Mouse (Mus musculus): ENCODE results near the gene Rhoh. TPM values are rescaled to one million over a fixed set of nuclear protein-coding genes. Genes with fewer than 3 reads are reported as not detected.
A peak's percentile ranks its signal among the peaks of the same experiment; 100 is the strongest.

Rhoh gene
- total and polyA plus RNA-seq, 2 experiments from 2014 or later = 0.54 to 1.00 TPM

GRCm38 (mm10) chr5:65937011-65937726 is 76.2 kb downstream of the Rhoh start:
- no peak overlapping the region for H3K27ac ChIP-seq (ENCODE audit: low read depth, low read length)
- DNase-seq = no peak
- TF ChIP-seq CTCF (IDR thresholded peaks at IDR 0.05; ENCODE audit: low read depth) = no peak
- H3K27me3 ChIP-seq (ENCODE audit: insufficient read depth, low read length) = no peaks in the 10 kb centered on the region
- H3K4me3 ChIP-seq (ENCODE audit: low read depth, low read length) = no peak overlapping the region
- H3K4me2 ChIP-seq (ENCODE audit: low read depth) = no peak overlapping the region
- H3K9me3 ChIP-seq (ENCODE audit: low read length) = no peaks in the 10 kb centered on the region
- H3K4me1 ChIP-seq (ENCODE audit: insufficient read depth) = no peaks in the 10 kb centered on the region
- WGBS = 78% methylated on average over 11 of the region's 11 CpGs
- no peak overlapping the region for H3K9ac ChIP-seq
- H3K36me3 ChIP-seq (ENCODE audit: insufficient read depth) = no peaks in the 10 kb centered on the region
- no peak for ATAC-seq

GRCm38 (mm10) chr5:65937998-65938715 is 77.1 kb downstream of the Rhoh start:
- ATAC-seq (peak; percentile 68), DNase-seq (peak; percentile 81)
- Histone ChIP-seq H3K4me3 (ENCODE audit: low read depth, low read length) (no peak overlapping the region), H3K27ac (ENCODE audit: low read depth, low read length) (no peak overlapping the region), H3K4me2 (ENCODE audit: low read depth) (no peak overlapping the region), H3K4me1 (ENCODE audit: insufficient read depth) (no peaks in the 10 kb centered on the region), H3K9ac (no peak overlapping the region), H3K36me3 (ENCODE audit: insufficient read depth) (no peaks in the 10 kb centered on the region), H3K9me3 (ENCODE audit: low read length) (no peaks in the 10 kb centered on the region), H3K27me3 (ENCODE audit: insufficient read depth, low read length) (no peaks in the 10 kb centered on the region)
- WGBS = 59% methylated on average over 9 of the region's 9 CpGs
- peak; percentile 90 for TF ChIP-seq CTCF (IDR thresholded peaks at IDR 0.05; ENCODE audit: low read depth)

GRCm38 (mm10) chr5:65941145-65941544 is 80.1 kb downstream of the Rhoh start:
- Histone ChIP-seq H3K9me3 (ENCODE audit: low read length) (no peaks in the 10 kb centered on the region), H3K9ac (no peak overlapping the region), H3K27me3 (ENCODE audit: insufficient read depth, low read length) (no peaks in the 10 kb centered on the region), H3K4me3 (ENCODE audit: low read depth, low read length) (no peak overlapping the region), H3K27ac (ENCODE audit: low read depth, low read length) (no peak overlapping the region), H3K4me1 (ENCODE audit: insufficient read depth) (no peaks in the 10 kb centered on the region), H3K4me2 (ENCODE audit: low read depth) (no peak overlapping the region), H3K36me3 (ENCODE audit: insufficient read depth) (no peaks in the 10 kb centered on the region)
- no peak for DNase-seq
- 75% methylated on average over 4 of the region's 4 CpGs for WGBS
- no peak for TF ChIP-seq CTCF (IDR thresholded peaks at IDR 0.05; ENCODE audit: low read depth)
- ATAC-seq = no peak

Other genes with a start within 250 kb of the Rhoh start
- 84.2 and 87.5 TPM in 2 replicates for gene Pds5a, start 162.9 kb upstream of the Rhoh start, total RNA-seq (2014; rRNA removed)
- gene Pds5a, start 162.9 kb upstream of the Rhoh start, polyA plus RNA-seq (2015; fragmentation: Nextera tagmentation; extraction: Ambion mirVana) = 15.5 and 23.0 TPM in 2 replicates
- gene N4bp2, start 97.7 kb upstream of the Rhoh start, total RNA-seq (2014; rRNA removed) = 27.4 and 37.7 TPM in 2 replicates
- 5.5 and 8.6 TPM in 2 replicates for gene N4bp2, start 97.7 kb upstream of the Rhoh start, polyA plus RNA-seq (2015; fragmentation: Nextera tagmentation; extraction: Ambion mirVana)
- 0.52 TPM in 1 of 2 replicates, not detected in the other for gene Chrna9, start 73.7 kb downstream of the Rhoh start, total RNA-seq (2014; rRNA removed)
- not detected in 2 replicates for gene Chrna9, start 73.7 kb downstream of the Rhoh start, polyA plus RNA-seq (2015; fragmentation: Nextera tagmentation; extraction: Ambion mirVana)
- not detected in 2 replicates for gene 9130230L23Rik, start 143.1 kb downstream of the Rhoh start, total RNA-seq (2014; rRNA removed)
- gene 9130230L23Rik, start 143.1 kb downstream of the Rhoh start, polyA plus RNA-seq (2015; fragmentation: Nextera tagmentation; extraction: Ambion mirVana) = not detected in 2 replicates